Mouse (Mus musculus): ENCODE results near the gene 9330161L09Rik.
A peak's percentile ranks its signal among the peaks of the same experiment; 100 is the strongest.

Gene 9330161L09Rik

GRCm38 (mm10) chr12:103376124-103376523 lies 31.5 kb downstream of the 9330161L09Rik start:
- no peaks in the 10 kb centered on the region for H3K36me3 ChIP-seq (ENCODE audit: insufficient read depth, low read length)
- 0 out of 2 replicates have a peak, but pooled peaks cover 3% of the 10 kb centered on the region for H3K4me1 ChIP-seq (replicated peaks; ENCODE audit: low read depth, low read length)
- H3K27me3 ChIP-seq (ENCODE audit: insufficient read depth, low read length), result peaks cover 3% of the 10 kb centered on the region
- no peak overlapping the region for H3K4me3 ChIP-seq (replicated peaks; ENCODE audit: low read length)
- no peak for TF ChIP-seq CTCF (conservative IDR thresholded peaks at IDR 0.05; ENCODE audit: low read length)
- no peak for TF ChIP-seq POU5F1 (IDR thresholded peaks at IDR 0.05; ENCODE audit: borderline replicate concordance, low read length)
- TF ChIP-seq NANOG (IDR thresholded peaks at IDR 0.05; ENCODE audit: borderline replicate concordance, low read length), result no peak
- H3K9me3 ChIP-seq (ENCODE audit: low read length), result no peaks in the 10 kb centered on the region; the same call in 1 of the 2 replicates

GRCm38 (mm10) chr12:103373530-103374236 lies 33.9 kb downstream of the 9330161L09Rik start:
- no peaks in the 10 kb centered on the region; the same call in 1 of the 2 replicates for H3K9me3 ChIP-seq (ENCODE audit: low read length)
- TF ChIP-seq POU5F1 (IDR thresholded peaks at IDR 0.05; ENCODE audit: borderline replicate concordance, low read length), result no peak
- TF ChIP-seq CTCF (conservative IDR thresholded peaks at IDR 0.05; ENCODE audit: low read length), result no peak
- H3K36me3 ChIP-seq (ENCODE audit: insufficient read depth, low read length), result no peaks in the 10 kb centered on the region
- 0 out of 2 replicates have a peak, but pooled peaks cover 3% of the 10 kb centered on the region for H3K4me1 ChIP-seq (replicated peaks; ENCODE audit: low read depth, low read length)
- no peak overlapping the region for H3K4me3 ChIP-seq (replicated peaks; ENCODE audit: low read length)
- peaks cover 16% of the 10 kb centered on the region for H3K27me3 ChIP-seq (ENCODE audit: insufficient read depth, low read length)

DNA sequence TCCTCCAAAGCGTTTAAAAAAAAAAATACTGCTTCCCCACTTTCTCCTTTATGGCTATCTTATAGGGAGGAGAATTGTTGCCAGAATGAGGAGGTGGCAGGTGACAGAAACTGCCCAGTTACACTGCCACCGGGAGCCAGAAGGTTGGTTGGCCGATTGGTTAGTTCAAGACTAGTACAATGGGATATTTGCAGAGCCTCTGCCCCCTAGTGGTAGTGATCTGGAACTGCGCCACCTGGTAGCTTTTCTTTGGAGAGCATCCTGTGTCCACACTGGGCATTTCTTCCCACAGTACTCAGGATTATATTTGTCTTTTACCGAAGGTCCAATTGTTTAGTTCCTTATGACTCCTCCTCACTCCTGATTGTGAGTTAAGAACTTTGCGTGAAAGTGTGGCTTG lies 35.9 kb downstream of the 9330161L09Rik start:
- TF ChIP-seq CTCF (conservative IDR thresholded peaks at IDR 0.05; ENCODE audit: low read length) (peak; percentile 96), POU5F1 (IDR thresholded peaks at IDR 0.05; ENCODE audit: borderline replicate concordance, low read length) (no peak), NANOG (IDR thresholded peaks at IDR 0.05; ENCODE audit: borderline replicate concordance, low read length) (no peak)
- peaks cover 15% of the 10 kb centered on the region for H3K4me1 ChIP-seq (replicated peaks; ENCODE audit: low read depth, low read length)
- no peaks in the 10 kb centered on the region; the same call in 1 of the 2 replicates for H3K9me3 ChIP-seq (ENCODE audit: low read length)
- peaks cover 23% of the 10 kb centered on the region for H3K27me3 ChIP-seq (ENCODE audit: insufficient read depth, low read length)
- no peak overlapping the region for H3K4me3 ChIP-seq (replicated peaks; ENCODE audit: low read length)
- H3K36me3 ChIP-seq (ENCODE audit: insufficient read depth, low read length), result no peaks in the 10 kb centered on the region

- H3K9me3 ChIP-seq (ENCODE audit: low read length), result no peaks in the 10 kb centered on the region; the same call in 1 of the 2 replicates
- no peaks in the 10 kb centered on the region for H3K36me3 ChIP-seq (ENCODE audit: insufficient read depth, low read length)
- no peak overlapping the region for H3K4me3 ChIP-seq (replicated peaks; ENCODE audit: low read length)
- peaks cover 12% of the 10 kb centered on the region for H3K4me1 ChIP-seq (replicated peaks; ENCODE audit: low read depth, low read length)
- peaks cover 23% of the 10 kb centered on the region for H3K27me3 ChIP-seq (ENCODE audit: insufficient read depth, low read length)
- TF ChIP-seq POU5F1 (IDR thresholded peaks at IDR 0.05; ENCODE audit: borderline replicate concordance, low read length) (no peak), NANOG (IDR thresholded peaks at IDR 0.05; ENCODE audit: borderline replicate concordance, low read length) (no peak), CTCF (conservative IDR thresholded peaks at IDR 0.05; ENCODE audit: low read length) (no peak)
Observed at GRCm38 (mm10) chr12:103370861-103371260, 36.8 kb downstream of the 9330161L09Rik start.

DNA sequence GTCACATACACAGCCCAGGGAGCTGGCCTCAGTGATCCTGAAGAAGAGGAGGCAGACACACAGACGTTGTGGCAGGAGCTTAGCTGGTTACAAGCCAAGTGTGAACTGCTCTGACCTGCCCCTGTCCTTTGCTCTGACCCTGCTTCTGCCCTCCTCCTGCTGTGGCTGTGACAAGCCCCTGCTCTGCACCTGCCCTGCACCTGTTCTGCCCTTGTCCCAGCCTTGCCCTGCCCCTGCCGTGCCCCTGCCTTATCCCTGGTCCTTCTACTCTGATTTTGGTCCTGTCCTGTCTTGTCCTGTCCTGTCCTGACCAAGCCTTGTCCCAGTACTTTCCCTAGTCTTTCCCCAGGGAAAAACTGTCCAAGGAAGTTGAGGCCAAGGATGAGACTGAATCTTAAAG lies 38.8 kb downstream of the 9330161L09Rik start:
- Histone ChIP-seq H3K4me3 (replicated peaks; ENCODE audit: low read length) (no peak overlapping the region), H3K27me3 (ENCODE audit: insufficient read depth, low read length) (peaks cover 28% of the 10 kb centered on the region), H3K36me3 (ENCODE audit: insufficient read depth, low read length) (no peaks in the 10 kb centered on the region), H3K4me1 (replicated peaks; ENCODE audit: low read depth, low read length) (peaks cover 12% of the 10 kb centered on the region), H3K9me3 (ENCODE audit: low read length) (no peaks in the 10 kb centered on the region)
- TF ChIP-seq NANOG (IDR thresholded peaks at IDR 0.05; ENCODE audit: borderline replicate concordance, low read length) (no peak), POU5F1 (IDR thresholded peaks at IDR 0.05; ENCODE audit: borderline replicate concordance, low read length) (no peak), CTCF (conservative IDR thresholded peaks at IDR 0.05; ENCODE audit: low read length) (no peak)

DNA sequence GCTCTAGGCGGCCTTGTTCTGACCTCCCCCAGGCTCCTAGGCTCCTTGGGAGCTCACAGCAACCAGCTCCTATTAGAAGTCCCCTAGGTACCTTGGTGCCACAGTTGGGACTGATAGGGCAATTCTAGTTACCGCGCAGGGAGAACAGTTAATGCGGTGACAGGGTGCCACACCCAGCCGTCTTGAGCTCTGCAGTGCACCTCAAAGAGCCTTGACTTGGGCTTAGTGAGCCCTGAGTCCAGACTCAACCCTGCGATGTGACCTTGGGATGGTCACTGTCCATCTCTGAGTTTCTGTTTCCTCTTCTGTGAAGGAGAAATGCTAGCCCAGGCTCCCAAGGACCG lies 39.3 kb downstream of the 9330161L09Rik start:
- TF ChIP-seq CTCF (conservative IDR thresholded peaks at IDR 0.05; ENCODE audit: low read length), result no peak
- TF ChIP-seq NANOG (IDR thresholded peaks at IDR 0.05; ENCODE audit: borderline replicate concordance, low read length), result no peak
- TF ChIP-seq POU5F1 (IDR thresholded peaks at IDR 0.05; ENCODE audit: borderline replicate concordance, low read length), result no peak
- Histone ChIP-seq H3K9me3 (ENCODE audit: low read length) (no peaks in the 10 kb centered on the region), H3K27me3 (ENCODE audit: insufficient read depth, low read length) (peaks cover 33% of the 10 kb centered on the region), H3K4me3 (replicated peaks; ENCODE audit: low read length) (peak overlapping the region; percentile 45), H3K4me1 (replicated peaks; ENCODE audit: low read depth, low read length) (peaks cover 12% of the 10 kb centered on the region), H3K36me3 (ENCODE audit: insufficient read depth, low read length) (no peaks in the 10 kb centered on the region)

DNA sequence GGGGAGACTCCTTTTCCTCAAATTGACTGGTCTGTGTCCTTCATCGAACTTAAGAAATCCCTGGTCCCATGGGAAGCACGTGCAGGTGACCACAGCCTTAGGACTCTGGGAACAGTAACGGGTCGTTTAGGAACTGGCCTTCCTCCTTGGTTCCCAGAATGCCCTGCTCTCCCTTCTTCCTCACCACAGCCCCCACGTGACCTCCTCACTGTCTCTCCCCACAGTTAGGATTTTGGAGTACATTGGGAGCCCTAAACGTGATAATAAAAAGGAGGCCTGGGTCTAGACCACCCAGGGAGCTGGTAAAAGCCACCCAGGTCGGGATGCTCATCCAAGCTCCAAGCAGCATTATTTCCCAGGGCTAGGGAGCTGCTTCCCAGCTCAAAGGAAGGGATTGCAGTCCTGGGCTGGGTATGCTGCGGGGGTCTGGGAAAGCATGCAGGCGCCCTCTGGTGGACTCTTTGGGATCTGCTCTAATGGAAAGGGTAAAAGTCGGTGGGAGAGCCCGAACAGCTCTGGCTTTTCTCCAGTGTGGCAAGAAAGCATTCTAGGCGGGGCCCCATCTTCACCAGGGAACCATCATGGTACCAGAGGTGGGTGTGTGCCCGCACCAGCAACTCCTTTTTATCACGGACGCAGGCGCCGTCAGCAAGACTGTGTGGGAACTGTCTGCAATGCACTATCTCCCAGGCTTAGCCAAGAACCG lies 39.8 kb downstream of the 9330161L09Rik start:
- peaks cover 37% of the 10 kb centered on the region for H3K27me3 ChIP-seq (ENCODE audit: insufficient read depth, low read length)
- no peaks in the 10 kb centered on the region for H3K9me3 ChIP-seq (ENCODE audit: low read length)
- TF ChIP-seq CTCF (conservative IDR thresholded peaks at IDR 0.05; ENCODE audit: low read length) (peak; percentile 81), NANOG (IDR thresholded peaks at IDR 0.05; ENCODE audit: borderline replicate concordance, low read length) (no peak)
- peaks cover 12% of the 10 kb centered on the region for H3K4me1 ChIP-seq (replicated peaks; ENCODE audit: low read depth, low read length)
- peak overlapping the region; percentile 45 for H3K4me3 ChIP-seq (replicated peaks; ENCODE audit: low read length)
- no peaks in the 10 kb centered on the region for H3K36me3 ChIP-seq (ENCODE audit: insufficient read depth, low read length)

- Histone ChIP-seq H3K4me1 (replicated peaks; ENCODE audit: low read depth, low read length) (peaks cover 12% of the 10 kb centered on the region), H3K9me3 (ENCODE audit: low read length) (no peaks in the 10 kb centered on the region), H3K4me3 (replicated peaks; ENCODE audit: low read length) (no peak overlapping the region), H3K36me3 (ENCODE audit: insufficient read depth, low read length) (no peaks in the 10 kb centered on the region), H3K27me3 (ENCODE audit: insufficient read depth, low read length) (peaks cover 37% of the 10 kb centered on the region)
- no peak for TF ChIP-seq POU5F1 (IDR thresholded peaks at IDR 0.05; ENCODE audit: borderline replicate concordance, low read length)
- TF ChIP-seq NANOG (IDR thresholded peaks at IDR 0.05; ENCODE audit: borderline replicate concordance, low read length), result no peak
- TF ChIP-seq CTCF (conservative IDR thresholded peaks at IDR 0.05; ENCODE audit: low read length), result no peak
Observed at GRCm38 (mm10) chr12:103367171-103367570, 40.4 kb downstream of the 9330161L09Rik start.
